Mouse (Mus musculus) embryonic fibroblast, embryonic 13.5 days (primary cell): ENCODE measurements around the gene Inf2.

Experiments
- CTCF ChIP-seq: IDR thresholded peaks from 2 replicates; pipeline ENCODE4 v1.5.1; 2011; ENCODE audit warnings: mild to moderate bottlenecking, control low read depth, low read length, moderate library complexity, borderline replicate concordance; ENCODE audit not compliant: insufficient read depth
- POLR2A ChIP-seq: IDR thresholded peaks from 2 replicates; pipeline ENCODE4 v1.6.1; 2011; ENCODE audit warnings: low read depth, mild to moderate bottlenecking, control low read depth, low read length, moderate library complexity

GRCm38 (mm10) chr12:112559231-112559630 is 29.4 kb upstream of the Inf2 start:
- no peak for TF ChIP-seq POLR2A
- TF ChIP-seq CTCF: no peak
